Mouse (Mus musculus): ENCODE data around the gene Zc3h7a. TPM values are rescaled to one million over a fixed set of nuclear protein-coding genes. Genes with fewer than 3 reads are reported as not detected.

Zc3h7a gene
- total RNA-seq (2021): 10 to 100 TPM; 41.3 to 51.3 TPM

DNA sequence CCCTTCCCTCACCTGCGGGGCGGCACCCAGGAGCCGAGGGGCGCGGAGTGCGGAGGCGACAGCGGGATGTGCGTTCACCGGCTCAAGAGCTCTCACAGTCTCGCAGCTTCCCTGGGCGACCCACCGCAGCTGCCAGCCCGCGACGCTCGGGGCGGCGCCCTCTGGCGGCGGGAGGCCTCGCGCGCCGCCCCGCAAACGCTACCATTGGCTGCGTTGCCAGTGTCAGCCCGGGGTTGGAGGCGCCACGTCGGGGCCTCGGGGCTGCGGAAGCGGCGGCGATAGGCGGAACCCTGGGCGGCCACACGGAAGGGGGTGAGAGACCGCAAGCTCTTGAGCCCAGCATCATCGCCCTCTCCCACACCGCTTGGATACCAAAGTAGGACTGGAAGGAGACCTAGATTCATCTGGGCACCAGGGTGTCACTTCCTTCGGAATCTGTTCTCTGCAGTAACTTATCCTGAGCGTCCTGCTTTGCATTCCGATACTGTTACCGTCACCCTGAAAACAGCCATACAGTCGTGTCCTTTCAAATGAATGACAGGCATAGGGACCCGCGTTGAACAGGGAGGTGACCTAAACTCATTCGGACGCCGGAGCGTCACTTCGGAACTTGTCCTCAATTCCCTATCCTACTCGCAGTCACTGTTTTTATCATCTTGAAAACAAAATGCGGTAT lies at the start of gene Zc3h7a:
Zc3h7a (minus strand) TSS at position 186 of the 676 bp plus-strand sequence.
- intact Hi-C loops (cut with DNase I): loop anchor here (1.0 to 10.0 kb wide), 2 partner anchors 27 to 238 kb away; partner anchors contain the start of gene Rsl1d1
- DNase-seq: peak; percentile 94

DNA sequence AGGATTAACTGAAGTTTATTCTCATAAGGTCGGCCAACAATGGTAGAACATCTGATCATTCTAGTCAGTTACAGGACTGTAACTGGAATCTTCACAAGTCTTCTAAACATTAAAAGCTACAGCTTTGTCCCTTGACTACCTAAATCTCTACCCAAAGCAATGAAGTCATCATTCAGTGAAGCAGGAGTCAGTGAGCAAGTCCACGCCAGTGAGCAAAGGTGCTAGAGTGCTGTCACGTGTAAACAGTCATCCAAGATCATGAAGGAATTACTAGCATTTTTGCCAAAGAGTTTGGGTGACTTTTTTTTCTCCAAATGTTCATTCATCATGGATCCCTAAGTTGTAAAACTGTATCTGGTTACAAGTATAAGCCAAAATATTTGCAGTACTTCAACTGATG lies 41.6 kb upstream of the Zc3h7a start:
- no peak for DNase-seq
- intact Hi-C loops (cut with DNase I): no loop called here

DNA sequence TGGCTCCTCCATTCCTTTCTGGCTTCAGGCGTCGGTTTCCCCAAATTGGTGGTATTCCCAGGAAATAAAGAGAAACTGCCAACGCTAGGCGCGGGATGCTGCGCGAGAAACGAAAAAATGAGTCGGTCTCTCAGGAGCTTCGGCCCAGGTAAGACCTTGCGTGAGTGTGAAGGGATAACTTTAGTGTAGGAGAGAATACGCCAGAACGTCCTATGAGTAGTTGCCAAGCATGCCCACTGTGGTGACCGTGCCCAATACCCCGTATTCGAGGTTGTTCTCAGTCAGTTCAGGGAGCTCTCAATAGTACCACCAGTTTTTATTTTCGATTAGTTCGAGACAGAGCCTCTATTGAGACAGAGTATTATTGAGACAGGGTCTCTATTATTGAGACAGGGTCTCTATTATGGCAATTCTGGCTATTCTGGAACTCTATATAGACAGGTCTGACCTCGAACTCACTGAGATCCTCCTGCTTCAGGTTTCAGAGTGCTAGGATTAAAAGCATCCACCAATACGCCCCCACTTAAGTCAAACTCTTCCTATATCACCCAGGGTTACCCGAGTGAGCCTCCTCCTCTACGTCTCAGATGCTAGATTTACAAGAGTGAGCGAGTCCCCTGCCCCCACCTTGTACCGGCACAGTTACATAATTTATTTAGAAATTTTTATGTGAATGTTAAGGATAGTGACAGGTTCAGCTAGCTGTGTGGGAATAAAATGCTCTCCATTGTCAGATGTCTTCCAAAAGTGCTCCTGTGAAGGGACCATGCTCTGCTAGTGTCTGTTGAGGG lies 27.6 kb upstream of the Zc3h7a start:
- no peak for DNase-seq
- intact Hi-C loops (cut with DNase I): loop anchor here (1.0 to 10.0 kb wide), 3 partner anchors 27 to 211 kb away; partner anchors contain the start of genes Snx29 and Zc3h7a

DNA sequence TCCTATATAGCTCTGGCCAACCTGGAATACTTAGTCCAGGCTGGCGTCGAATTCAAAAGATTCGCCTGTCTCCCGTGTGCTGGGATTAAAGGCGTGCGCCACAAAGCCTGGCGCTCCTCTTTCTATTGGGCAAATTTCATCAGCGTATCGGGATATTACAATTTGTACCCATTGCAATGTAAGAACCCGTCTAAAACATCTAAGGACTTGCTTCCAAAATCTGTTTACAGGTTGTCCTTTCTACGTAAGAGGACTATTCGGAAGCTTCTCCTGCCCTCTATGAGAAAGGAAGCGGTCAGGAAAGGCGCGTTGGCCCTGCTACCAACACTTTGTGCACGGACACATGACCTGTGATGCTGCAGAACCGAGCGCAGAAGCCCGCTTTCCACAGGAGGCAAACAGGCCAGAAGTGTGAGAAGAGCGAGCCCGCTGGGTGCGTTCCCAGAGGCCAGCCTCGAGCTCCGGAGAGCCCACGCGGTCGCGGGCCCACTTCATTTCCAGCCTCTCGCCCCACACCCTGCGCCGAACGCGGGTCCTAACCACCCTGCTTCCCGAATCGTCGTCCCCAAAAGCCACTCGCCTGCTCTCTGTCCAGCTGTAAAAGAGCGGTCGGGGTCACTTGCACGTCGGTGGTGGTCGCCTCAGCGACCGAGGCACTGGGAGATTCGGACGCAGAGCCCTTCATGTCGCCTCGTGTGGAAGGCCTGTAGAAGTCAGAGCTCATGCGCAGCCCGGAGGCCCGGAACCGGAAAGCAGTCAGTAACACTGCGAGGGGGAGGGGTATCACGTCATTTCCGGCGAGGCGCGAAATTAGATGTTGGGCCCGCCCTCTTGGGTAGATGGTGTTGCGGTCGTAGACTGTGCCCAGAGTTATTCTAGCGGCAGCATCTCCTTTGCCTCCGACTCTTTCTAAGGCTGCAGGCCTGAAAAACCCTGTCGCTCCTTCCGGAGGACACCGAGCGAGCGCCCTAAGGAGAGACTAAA lies 26.7 kb upstream of the Zc3h7a start, which contains the start of gene Rsl1d1:
Rsl1d1 (minus strand) TSS at position 761 of the 984 bp plus-strand sequence.
- intact Hi-C loops (cut with DNase I): loop anchor here (1.0 to 10.0 kb wide), 3 partner anchors 27 to 212 kb away; partner anchors contain the start of genes Snx29 and Zc3h7a
- DNase-seq: peak; percentile 94

DNA sequence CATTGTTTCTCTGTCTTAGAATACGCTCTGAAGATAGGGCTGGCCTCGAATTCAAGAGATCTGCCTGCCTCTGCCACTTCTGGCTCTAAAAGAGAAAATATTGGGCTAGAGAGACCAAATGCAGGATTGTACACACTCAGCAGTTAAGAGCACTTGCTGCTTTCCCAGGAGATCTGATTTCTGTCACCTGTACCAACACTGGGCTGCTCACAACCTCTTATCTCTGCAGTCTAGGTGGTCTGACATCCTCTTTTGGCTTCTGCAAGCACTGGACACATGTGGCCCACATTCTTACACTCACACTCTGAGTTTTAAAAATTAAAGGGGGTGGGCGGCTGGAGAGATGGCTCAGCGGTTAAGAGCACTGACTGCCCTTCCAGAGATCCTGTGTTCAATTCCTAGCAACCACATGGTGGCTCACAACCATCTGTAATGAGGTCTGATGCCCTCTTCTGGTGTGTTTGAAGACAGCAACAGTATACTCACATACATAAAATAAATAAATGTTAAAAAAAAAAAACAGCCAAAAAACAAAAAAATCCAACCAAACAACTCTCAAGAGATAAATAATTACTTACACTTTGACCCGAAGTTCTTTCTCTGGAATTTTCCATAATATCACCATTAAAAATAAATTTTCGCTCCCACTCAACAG lies 25.7 kb upstream of the Zc3h7a start:
- intact Hi-C loops (cut with DNase I): loop anchor here (5.0 to 10.0 kb wide), 2 partner anchors 120 to 213 kb away; partner anchors contain the start of gene Snx29
- no peak for DNase-seq

DNA sequence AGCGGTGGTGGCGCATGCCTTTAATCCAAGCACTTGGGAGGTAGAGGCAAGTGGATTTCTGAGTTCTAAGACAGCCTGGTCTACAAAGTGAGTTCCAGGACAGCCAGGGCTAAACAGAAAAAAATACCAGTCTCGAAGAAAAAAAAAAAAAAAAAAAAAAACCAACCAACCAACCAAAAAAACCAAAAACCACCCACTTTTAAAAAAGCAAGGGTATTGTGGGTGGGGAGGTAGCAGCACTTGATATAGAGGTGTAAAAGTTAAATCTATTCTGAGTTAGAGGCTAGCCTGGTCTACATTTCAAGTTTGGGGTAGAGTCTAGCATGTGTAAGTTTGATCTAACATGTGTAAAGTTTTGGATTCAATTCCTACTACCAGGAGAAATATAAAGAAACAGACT lies 24.1 kb upstream of the Zc3h7a start:
- DNase-seq: no peak
- intact Hi-C loops (cut with DNase I): loop anchor here (5.0 to 10.0 kb wide), 2 partner anchors 122 to 215 kb away; partner anchors contain the start of gene Snx29

- intact Hi-C loops (cut with DNase I): no loop called here
- no peak for DNase-seq
Measured at GRCm38 (mm10) chr16:11198467-11198866, 22.3 kb upstream of the Zc3h7a start.

GRCm38 (mm10) chr16:11197052-11197451 lies 20.9 kb upstream of the Zc3h7a start:
- DNase-seq: no peak
- intact Hi-C loops (cut with DNase I): no loop called here

GRCm38 (mm10) chr16:11193231-11193630 lies 17.0 kb upstream of the Zc3h7a start:
- DNase-seq: no peak
- intact Hi-C loops (cut with DNase I): no loop called here

DNA sequence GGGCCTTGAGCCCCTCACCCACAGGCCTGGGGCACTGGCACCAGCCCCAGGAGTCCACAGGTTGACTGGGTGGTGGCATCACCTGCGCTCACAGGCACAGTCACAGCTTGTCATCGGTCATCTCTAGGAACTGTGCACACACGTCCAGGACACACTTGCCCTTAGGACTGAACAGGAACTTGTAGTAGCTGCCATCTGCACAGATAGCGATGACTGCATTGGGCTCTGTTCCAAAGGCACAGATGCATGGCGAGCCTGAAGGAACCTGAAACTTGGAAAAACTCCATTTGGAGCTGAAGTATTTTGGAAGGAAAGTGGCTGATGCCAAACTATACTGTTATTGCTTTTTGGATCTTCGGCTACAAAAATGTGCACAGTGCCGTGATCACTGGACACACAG lies 14.0 kb upstream of the Zc3h7a start:
- DNase-seq: no peak
- intact Hi-C loops (cut with DNase I): no loop called here

GRCm38 (mm10) chr16:11177404-11177803 lies 1.2 kb upstream of the Zc3h7a start:
- no peak for DNase-seq
- intact Hi-C loops (cut with DNase I): loop anchor here (10.0 kb wide), 1 partner anchor 237 kb away; no protein-coding TSS in a partner anchor

DNA sequence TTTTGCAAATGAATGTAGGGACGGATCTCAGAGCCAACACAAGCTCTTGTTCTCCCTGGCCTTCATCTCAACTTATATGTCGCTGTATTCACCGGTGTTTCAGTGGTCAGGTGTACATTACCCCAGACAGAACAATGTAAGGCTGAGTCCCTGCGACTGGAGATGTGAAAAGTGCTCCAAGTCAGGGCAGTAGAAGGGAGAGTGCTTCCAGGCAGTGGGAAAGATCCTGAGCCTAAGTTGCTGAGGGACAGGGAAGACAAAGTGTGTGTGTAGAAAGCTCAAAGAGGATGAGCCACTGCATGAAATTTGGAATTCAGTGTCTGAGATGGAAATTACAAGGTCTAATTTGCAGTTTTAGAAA lies 671 bp upstream of the Zc3h7a start:
- DNase-seq: no peak
- intact Hi-C loops (cut with DNase I): loop anchor here (1.0 to 10.0 kb wide), 2 partner anchors 26 to 238 kb away; partner anchors contain the start of gene Rsl1d1

DNA sequence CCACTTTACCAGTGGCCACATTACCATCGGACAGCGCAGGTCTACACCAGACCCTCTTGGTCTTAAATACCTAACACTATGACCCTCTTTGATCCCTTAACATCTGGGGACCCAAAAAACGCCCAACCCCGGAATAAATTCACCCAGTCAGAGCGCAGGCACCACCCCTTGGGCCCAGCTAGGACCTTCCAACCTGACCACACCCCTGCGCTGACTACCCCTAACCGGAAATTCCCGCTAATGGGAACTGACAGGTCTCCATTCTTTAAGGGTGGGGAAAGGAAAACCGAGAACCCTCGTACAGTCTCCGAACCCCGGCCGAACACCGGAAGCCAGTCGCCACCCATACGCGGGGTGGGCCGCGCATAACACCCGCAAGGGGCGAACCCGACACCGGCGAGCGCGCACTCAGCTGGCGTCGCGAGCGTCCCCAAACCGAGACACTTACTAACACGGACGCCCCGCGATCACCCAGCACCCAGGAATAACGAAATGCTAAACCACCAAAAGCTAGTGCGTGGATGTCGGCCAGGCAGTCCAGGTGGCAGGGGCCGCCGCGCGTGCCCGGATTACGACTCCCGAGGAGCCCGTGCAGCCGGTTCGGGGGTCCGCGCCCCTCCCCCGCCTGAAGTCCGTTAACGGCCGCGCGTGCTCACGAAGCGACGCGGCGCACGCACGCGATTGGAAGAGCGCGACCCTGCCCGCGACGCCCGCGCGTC lies 545 bp downstream of the Zc3h7a start:
- intact Hi-C loops (cut with DNase I): loop anchor here (1.0 to 10.0 kb wide), 4 partner anchors 28 to 239 kb away; partner anchors contain the start of genes Rsl1d1 and Txndc11
- DNase-seq: peak; percentile 72 to 73

DNA sequence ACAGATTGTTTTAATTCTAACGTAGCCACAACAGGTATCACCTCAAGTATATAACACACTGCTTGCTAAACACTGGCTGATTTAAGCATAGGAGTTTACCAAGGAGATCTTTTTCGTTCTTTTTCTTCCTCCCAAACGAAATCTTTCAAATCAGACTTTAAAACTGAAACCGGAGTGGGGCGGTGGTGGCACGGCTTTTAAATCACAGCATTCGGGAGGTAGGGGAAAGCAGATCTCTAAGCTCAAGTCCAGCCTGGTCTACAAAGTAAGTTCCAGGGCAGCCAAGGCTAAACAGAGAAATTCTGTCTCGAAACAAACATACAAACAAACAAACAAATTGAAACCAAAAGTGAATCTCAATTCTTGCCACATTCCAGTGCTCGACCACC lies 1.1 kb downstream of the Zc3h7a start:
- peak in 1 of 2 experiments; percentile 11 for DNase-seq
- intact Hi-C loops (cut with DNase I): loop anchor here (2.0 to 10.0 kb wide), 3 partner anchors 40 to 240 kb away; partner anchors contain the start of gene Txndc11

GRCm38 (mm10) chr16:11174671-11175081 lies 1.5 kb downstream of the Zc3h7a start:
- intact Hi-C loops (cut with DNase I): loop anchor here (2.0 to 10.0 kb wide), 4 partner anchors 40 to 297 kb away; partner anchors contain the start of gene Txndc11
- peak; percentile 58 to 78 for DNase-seq

- no peak for DNase-seq
- intact Hi-C loops (cut with DNase I): loop anchor here (5.0 to 10.0 kb wide), 2 partner anchors 243 to 294 kb away; no protein-coding TSS in a partner anchor
Measured at GRCm38 (mm10) chr16:11171679-11172078, 4.5 kb downstream of the Zc3h7a start.

GRCm38 (mm10) chr16:11166431-11166830 lies 9.8 kb downstream of the Zc3h7a start:
- intact Hi-C loops (cut with DNase I): no loop called here
- no peak for DNase-seq

- no peak for DNase-seq
- intact Hi-C loops (cut with DNase I): no loop called here
Measured at GRCm38 (mm10) chr16:11164695-11165255, 11.4 kb downstream of the Zc3h7a start.
